Mouse (Mus musculus): ENCODE results near the gene Sgsm3. TPM values are rescaled to one million over a fixed set of nuclear protein-coding genes. Genes with fewer than 3 reads are reported as not detected.
A peak's percentile ranks its signal among the peaks of the same experiment; 100 is the strongest.
"Not testable (repeated sequence)": the region's sequence is repeated elsewhere in the genome, so short reads cannot be mapped to it uniquely, and the experiment has no call there.

Sgsm3 gene
- total RNA-seq (2014; rRNA removed) = 75.8 and 91.4 TPM in 2 replicates
- polyA plus RNA-seq (2015; fragmentation: Nextera tagmentation; extraction: Ambion mirVana) = 59.4 and 60.6 TPM in 2 replicates

DNA sequence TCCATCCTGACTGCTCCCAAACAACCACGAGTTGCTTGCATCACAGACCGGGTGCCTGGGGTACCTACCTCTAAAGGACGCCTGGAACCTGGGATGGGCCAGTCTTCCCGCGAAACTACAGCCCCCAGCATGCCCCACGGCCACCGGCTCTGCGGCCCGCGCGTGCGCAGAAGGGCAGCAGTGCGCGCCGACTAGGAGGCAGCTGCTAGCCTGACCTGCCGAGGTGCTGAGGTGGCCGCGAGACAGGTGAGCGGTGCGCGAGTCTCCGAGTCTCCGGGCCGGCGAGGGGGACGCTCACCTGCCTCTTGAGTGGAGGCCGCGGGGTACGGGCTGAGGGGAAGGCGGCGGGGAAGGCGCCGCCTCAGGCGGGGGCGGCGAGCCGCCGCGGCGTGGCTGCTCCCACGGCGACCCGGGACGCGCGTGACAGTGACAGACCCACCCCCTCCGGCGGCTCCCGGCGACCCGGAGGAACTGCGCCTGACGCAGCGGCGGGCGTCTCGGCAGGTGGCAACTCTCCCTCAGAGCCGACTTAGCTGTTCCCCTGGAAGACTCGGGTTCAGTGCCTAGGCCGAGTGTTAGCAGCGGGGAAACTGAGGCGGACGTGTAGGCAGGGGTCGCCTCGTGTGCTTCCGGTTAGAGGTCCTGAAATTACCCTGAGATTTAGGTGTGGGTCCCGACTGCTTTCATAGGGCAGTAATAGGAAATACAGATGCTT lies at the start of gene Sgsm3:
Gene Sgsm3 (plus strand): TSS at position 146 of the 715 bp plus-strand sequence.
- H3K36me3 ChIP-seq (ENCODE audit: insufficient read depth, low read length) = no peaks in the 10 kb centered on the region
- WGBS = under 1% methylated on average over 67 of the region's 67 CpGs
- H3K9me3 ChIP-seq (ENCODE audit: low read length) = no peaks in the 10 kb centered on the region
- TF ChIP-seq CTCF (IDR thresholded peaks at IDR 0.05; ENCODE audit: low read depth) = no peak
- ATAC-seq (peak; percentile 95), DNase-seq (ENCODE audit: low spot score) (peak; percentile 93)
- H3K27ac ChIP-seq = peak within 1 kb of the TSS; percentile 71
- peak within 1 kb of the TSS; percentile 92 for H3K4me2 ChIP-seq (ENCODE audit: low read depth, low read length)
- H3K27me3 ChIP-seq (ENCODE audit: insufficient read depth, low read length) = no peaks in the 10 kb centered on the region
- H3K9ac ChIP-seq (replicated peaks; ENCODE audit: low read length) = peak within 1 kb of the TSS; percentile 82
- H3K4me3 ChIP-seq (ENCODE audit: low read length) = peak within 1 kb of the TSS; percentile 89
- peaks cover 8% of the 10 kb centered on the region; the same call in 1 of the 2 replicates for H3K4me1 ChIP-seq (ENCODE audit: insufficient read depth, low read length)

DNA sequence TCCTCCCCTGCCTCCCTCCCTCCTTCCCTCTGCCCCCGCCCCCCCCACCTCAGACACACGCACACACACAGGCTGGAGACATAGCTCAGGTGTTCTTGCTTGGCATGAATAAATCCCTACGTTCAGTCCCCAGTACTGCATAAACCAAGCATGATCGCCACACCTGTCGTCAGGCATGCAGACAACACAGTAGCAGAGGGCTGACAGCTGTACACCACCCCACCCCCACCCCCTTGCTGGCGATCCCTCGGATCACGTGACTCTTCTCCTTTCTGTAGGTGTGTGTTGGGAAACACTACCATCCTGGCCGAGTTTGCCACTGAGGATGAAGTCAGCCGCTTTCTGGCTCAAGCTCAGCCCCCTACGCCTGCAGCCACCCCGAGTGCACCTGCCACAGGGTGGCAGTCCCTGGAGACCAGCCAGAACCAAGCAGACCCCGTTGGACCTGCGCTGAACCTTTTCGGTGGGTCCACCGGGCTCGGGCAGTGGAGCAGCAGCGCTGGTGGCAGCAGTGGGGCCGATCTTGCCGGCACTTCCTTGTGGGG lies 48.7 kb upstream of the Sgsm3 start:
- Histone ChIP-seq H3K9me3 (ENCODE audit: low read length) (no peaks in the 10 kb centered on the region), H3K4me3 (ENCODE audit: low read length) (no peak overlapping the region), H3K27me3 (ENCODE audit: insufficient read depth, low read length) (no peaks in the 10 kb centered on the region), H3K4me2 (ENCODE audit: low read depth, low read length) (no peak overlapping the region), H3K9ac (replicated peaks; ENCODE audit: low read length) (no peak overlapping the region), H3K27ac (no peak overlapping the region), H3K4me1 (ENCODE audit: insufficient read depth, low read length) (no peaks in the 10 kb centered on the region), H3K36me3 (ENCODE audit: insufficient read depth, low read length) (peaks cover 41% of the 10 kb centered on the region)
- DNase-seq (ENCODE audit: low spot score) (no peak), ATAC-seq (peak; percentile 51; the same call in 1 of the 2 replicates)
- TF ChIP-seq CTCF (IDR thresholded peaks at IDR 0.05; ENCODE audit: low read depth) = no peak
- WGBS = 80% methylated on average over 20 of the region's 20 CpGs

- H3K36me3 ChIP-seq (ENCODE audit: insufficient read depth, low read length) = peaks cover 41% of the 10 kb centered on the region
- 41% methylated on average over 14 of the region's 16 CpGs for WGBS
Observed at GRCm38 (mm10) chr15:80930048-80930571, 47.5 kb upstream of the Sgsm3 start.

DNA sequence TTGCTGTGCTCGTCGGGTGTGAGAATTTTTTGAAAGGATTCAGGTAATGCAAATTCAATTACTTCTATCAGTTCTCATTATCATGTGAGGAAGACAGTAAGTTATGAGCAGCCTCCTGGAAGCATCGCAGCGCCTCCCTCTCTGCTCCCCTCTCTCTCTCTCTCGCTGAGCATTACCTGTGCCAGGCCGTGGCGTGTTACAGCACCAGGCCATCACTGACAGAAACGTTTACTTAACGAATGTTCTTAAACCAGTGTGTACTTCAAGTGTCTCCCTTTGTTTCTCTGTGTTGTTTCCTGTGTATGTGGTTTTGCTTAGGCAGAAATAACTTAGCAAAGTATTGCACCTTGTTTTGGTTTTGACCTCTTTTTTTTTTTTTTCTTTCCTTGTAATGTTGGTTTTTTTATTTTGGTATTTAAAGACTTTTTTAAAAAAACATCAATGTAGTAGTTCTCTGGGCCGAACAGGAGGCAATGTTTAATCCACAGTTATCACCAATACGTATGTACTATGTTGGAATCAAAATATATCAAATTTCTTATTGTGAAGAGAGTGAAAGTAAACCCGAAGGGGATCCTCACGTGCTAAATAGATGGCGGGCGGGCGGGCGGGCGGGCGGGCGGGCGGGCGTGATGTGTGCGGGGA lies 46.8 kb upstream of the Sgsm3 start:
- not testable (repeated sequence) for H3K27ac ChIP-seq; DNase-seq (ENCODE audit: low spot score); H3K4me1 ChIP-seq (ENCODE audit: insufficient read depth, low read length); H3K9ac ChIP-seq (replicated peaks; ENCODE audit: low read length); H3K9me3 ChIP-seq (ENCODE audit: low read length); H3K4me3 ChIP-seq (ENCODE audit: low read length); H3K4me2 ChIP-seq (ENCODE audit: low read depth, low read length); ATAC-seq; H3K27me3 ChIP-seq (ENCODE audit: insufficient read depth, low read length)
- H3K36me3 ChIP-seq (ENCODE audit: insufficient read depth, low read length) = peaks cover 41% of the 10 kb centered on the region
- WGBS = 86% methylated on average over 23 of the region's 23 CpGs

More at GRCm38 (mm10) chr15:80930048-80930571, 47.5 kb upstream of the Sgsm3 start:
- no peak for TF ChIP-seq CTCF (IDR thresholded peaks at IDR 0.05; ENCODE audit: low read depth)
- Histone ChIP-seq H3K27ac (no peak overlapping the region), H3K4me1 (ENCODE audit: insufficient read depth, low read length) (no peaks in the 10 kb centered on the region), H3K9me3 (ENCODE audit: low read length) (no peaks in the 10 kb centered on the region), H3K4me2 (ENCODE audit: low read depth, low read length) (no peak overlapping the region), H3K27me3 (ENCODE audit: insufficient read depth, low read length) (no peaks in the 10 kb centered on the region), H3K9ac (replicated peaks; ENCODE audit: low read length) (no peak overlapping the region), H3K4me3 (ENCODE audit: low read length) (no peak overlapping the region)
- ATAC-seq (no peak; the same call in 1 of the 2 replicates), DNase-seq (ENCODE audit: low spot score) (peak; percentile 9)

- Histone ChIP-seq H3K36me3 (ENCODE audit: insufficient read depth, low read length) (peaks cover 36% of the 10 kb centered on the region), H3K27ac (no peak overlapping the region)
- WGBS = 94% methylated on average over 9 of the region's 9 CpGs
Observed at GRCm38 (mm10) chr15:80931345-80931960, 46.1 kb upstream of the Sgsm3 start.

DNA sequence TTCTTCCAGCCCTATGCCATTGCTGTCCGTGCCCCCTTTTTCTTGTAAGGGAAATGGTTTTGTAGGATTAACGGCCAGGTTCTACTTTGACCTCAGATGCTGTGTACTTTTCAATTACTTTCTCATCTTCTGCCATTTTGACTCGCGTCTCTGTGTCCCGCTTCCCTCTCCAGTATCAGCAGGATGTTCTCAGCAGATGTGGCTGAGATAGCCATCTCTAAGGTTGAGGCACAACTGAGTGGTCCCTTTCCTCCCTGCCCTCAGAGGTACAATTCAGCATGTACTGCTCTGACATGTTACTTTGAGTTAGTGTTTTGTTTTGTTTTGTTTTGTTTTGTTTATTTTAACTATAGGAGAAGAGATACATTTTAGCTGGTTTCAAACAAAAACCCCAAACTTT lies 42.7 kb upstream of the Sgsm3 start:
- H3K4me2 ChIP-seq (ENCODE audit: low read depth, low read length) = no peak overlapping the region
- no peak overlapping the region for H3K4me3 ChIP-seq (ENCODE audit: low read length)
- H3K9me3 ChIP-seq (ENCODE audit: low read length) = no peaks in the 10 kb centered on the region
- H3K9ac ChIP-seq (replicated peaks; ENCODE audit: low read length) = no peak overlapping the region
- no peaks in the 10 kb centered on the region for H3K4me1 ChIP-seq (ENCODE audit: insufficient read depth, low read length)
- H3K27me3 ChIP-seq (ENCODE audit: insufficient read depth, low read length) = no peaks in the 10 kb centered on the region
- H3K36me3 ChIP-seq (ENCODE audit: insufficient read depth, low read length) = peaks cover 13% of the 10 kb centered on the region
- no peak for DNase-seq (ENCODE audit: low spot score)
- no peak for ATAC-seq
- H3K27ac ChIP-seq = no peak overlapping the region
- no peak for TF ChIP-seq CTCF (IDR thresholded peaks at IDR 0.05; ENCODE audit: low read depth)
- WGBS = 89% methylated on average over 5 of the region's 5 CpGs

More at GRCm38 (mm10) chr15:80931345-80931960, 46.1 kb upstream of the Sgsm3 start:
- DNase-seq (ENCODE audit: low spot score) = no peak
- TF ChIP-seq CTCF (IDR thresholded peaks at IDR 0.05; ENCODE audit: low read depth) = no peak
- H3K4me3 ChIP-seq (ENCODE audit: low read length) = no peak overlapping the region
- no peak for ATAC-seq
- H3K9ac ChIP-seq (replicated peaks; ENCODE audit: low read length) = no peak overlapping the region
- H3K4me2 ChIP-seq (ENCODE audit: low read depth, low read length) = no peak overlapping the region
- no peaks in the 10 kb centered on the region for H3K4me1 ChIP-seq (ENCODE audit: insufficient read depth, low read length)
- no peaks in the 10 kb centered on the region for H3K9me3 ChIP-seq (ENCODE audit: low read length)
- no peaks in the 10 kb centered on the region for H3K27me3 ChIP-seq (ENCODE audit: insufficient read depth, low read length)
